Mouse (Mus musculus) layer of hippocampus, adult 2 months (tissue): ENCODE results near the gene Osbpl2. TPM values are rescaled to one million over a fixed set of nuclear protein-coding genes. Genes with fewer than 3 reads are reported as not detected.

Experiments used
- DNase-seq, 2 experiments: peaks; one replicate each; pipeline ENCODE4 v3.0.0; 2022; ENCODE audit warnings: low spot score in 2 of 2
- H3K27ac ChIP-seq: fragments of 200-600 bp; 2 replicates; pipeline ENCODE4 v1.8.1; 2022
- H3K4me3 ChIP-seq: fragments of 200-600 bp; 2 replicates; pipeline ENCODE4 v1.8.1; 2022; ENCODE audit warnings: mild to moderate bottlenecking
- CTCF ChIP-seq: fragments of 200-600 bp; conservative IDR thresholded peaks from 2 replicates; pipeline ENCODE4 v1.8.1; 2022; ENCODE audit warnings: antibody characterized with exemption, mild to moderate bottlenecking, moderate library complexity
- long read RNA-seq, 2 experiments: library from polyadenylated mRNA; stranded (forward); transcript quantifications; one replicate each; pipeline ENCODE4 v2.0.0; 2021; ENCODE audit warnings: borderline mapping rate in 2 of 2
- total RNA-seq, 2 experiments: library from RNA; stranded (reverse); gene quantifications; 2 replicates each; pipeline ENCODE4 v1.2.3; 2021

Osbpl2 gene
- total RNA-seq, result 10 to 100 TPM; 46.0 to 49.2 TPM
- long read RNA-seq, experiment 1, transcript Osbpl2-201 (14 exons, 2,805 nt), result major isoform, 49 of 77 reads
- long read RNA-seq, experiment 1, partial matches to known transcripts, result 16 of 77 reads
- long read RNA-seq, experiment 1, other reads (novel, unspliced or antisense), result 11 of 77 reads
- long read RNA-seq, experiment 2, transcript Osbpl2-201 (14 exons, 2,805 nt), result major isoform, 74 of 110 reads
- long read RNA-seq, experiment 2, partial matches to known transcripts, result 19 of 110 reads
- long read RNA-seq, experiment 2, other reads (novel, unspliced or antisense), result 17 of 110 reads

DNA sequence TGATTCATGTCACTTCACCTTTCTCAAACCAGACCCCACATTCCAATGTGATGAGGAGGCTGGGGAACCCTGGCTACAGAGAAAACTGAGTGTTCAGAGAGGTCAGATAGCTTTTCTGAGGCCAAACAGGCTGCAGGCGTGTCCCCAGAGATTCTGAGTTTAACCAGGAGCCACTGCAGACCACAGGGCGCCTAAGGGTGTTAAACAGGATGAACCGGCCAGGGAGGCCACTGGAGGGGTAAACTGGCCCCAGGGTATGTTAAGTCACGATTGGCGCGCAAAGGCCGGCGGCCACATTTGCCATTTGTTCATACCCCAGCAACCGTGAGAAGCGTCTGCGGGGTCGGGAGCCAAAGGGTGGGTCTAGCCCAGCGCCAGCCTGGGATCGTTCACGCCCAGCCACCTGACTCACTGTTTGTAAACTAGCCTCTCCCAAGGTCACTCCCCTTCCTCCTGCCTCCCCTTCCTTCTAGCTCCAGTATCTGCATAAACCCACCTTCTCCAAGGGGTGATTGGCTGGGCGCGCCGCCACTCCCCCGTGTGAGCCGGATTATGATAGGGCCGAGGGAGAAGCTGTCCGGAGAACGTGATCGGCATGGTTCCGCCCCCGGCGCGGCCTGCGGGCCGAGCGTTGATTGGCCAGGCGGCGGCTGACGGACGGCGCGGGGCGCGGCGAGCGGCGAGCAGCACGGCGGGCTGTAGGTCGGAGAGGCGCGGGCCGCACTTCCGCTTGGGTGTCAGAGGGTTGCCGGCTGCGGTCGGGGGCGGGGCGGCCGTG is at the start of gene Osbpl2:
TSS of gene Osbpl2 (plus strand) at position 646 of the 778 bp plus-strand sequence.
- Histone ChIP-seq H3K4me3 (peak within 1 kb of the TSS; percentile 78), H3K27ac (peak within 1 kb of the TSS; percentile 88)
- peak; percentile 99 to 100 for DNase-seq
- TF ChIP-seq CTCF, result no peak

DNA sequence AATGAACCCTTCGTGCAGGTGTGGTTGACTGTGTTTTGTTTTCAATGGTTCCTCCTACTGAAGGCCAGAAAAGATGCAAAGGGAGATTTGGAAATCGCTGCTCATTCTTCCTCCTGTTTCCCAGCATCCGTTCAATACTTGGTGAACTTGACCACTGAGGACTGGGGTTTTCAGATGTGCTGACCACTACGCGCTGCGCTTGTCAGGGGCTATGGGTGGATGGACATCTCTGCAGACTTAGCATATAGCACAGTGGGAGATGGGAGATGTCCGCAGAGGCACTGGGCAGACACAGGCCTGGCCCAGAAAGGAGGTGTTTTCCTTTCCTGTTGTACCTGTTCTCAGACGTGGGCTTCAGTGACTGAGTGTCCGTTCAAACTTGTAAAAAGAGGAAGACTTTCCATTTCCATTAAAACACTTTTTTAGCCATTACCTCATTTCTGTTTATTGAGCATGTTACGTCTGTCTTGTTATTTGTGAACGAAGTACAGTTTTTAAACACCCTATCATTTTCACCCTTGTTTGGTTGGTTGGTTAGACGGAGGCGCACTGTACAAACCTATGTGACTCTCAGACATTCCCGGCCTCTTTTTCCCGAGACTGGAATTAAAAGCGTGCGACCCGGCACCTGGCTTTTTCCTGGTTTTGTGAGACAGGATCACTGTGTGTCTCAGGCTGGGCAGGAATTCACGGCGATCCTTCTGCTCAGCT is 49.2 kb upstream of the Osbpl2 start:
- peak overlapping the region; percentile 98 for H3K4me3 ChIP-seq
- TF ChIP-seq CTCF, result no peak
- DNase-seq, result no peak
- H3K27ac ChIP-seq, result peak overlapping the region; percentile 93

DNA sequence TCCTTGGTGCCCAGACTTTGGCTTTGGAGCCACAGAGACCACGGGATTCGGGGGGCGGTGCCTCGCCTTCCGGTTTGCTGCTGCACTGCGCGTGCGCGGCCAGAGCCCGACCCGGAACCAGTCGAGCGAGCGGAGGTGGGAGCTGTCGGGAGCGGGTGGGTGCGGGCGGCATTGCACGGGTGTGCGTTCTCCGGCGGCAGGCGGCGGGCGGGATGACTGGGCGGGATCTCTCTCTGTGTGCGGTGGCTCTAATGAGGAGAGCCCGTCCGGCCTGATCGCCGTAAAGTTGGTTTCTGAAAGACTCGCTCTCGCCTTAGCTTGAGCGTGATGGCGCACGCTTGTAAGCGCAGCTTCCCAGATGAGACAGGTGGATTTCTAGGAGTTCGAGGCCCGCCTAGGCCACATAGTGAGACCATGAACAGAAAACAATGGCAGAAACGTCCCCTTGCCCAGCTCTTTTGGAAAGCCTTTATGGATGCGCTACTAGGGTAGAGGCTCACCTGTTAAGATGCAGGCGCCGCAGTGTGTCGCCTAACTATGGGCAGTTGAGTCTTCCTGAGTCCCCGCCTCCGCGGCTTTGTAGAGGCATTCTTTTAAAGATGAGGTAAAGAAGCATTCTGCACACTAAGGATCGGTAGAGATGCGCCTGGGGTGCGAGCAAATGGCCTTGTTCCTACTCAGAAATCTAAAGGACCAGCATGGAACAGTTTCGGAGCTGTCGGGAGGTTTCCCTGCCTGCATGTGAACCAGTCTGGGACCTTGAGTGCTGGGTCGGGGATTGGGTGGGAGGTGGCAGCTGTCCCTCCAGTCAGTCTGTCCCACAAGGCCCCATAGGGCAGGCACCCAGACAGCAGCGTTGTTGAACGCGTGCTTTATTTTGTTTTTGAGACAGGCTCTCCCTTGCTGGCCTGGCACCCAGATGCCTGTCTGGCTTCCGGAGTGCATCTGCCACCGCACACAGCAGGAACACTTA is 48.3 kb upstream of the Osbpl2 start, which contains the start of gene Mtg2:
TSS of gene Mtg2 (plus strand) at position 108 of the 973 bp plus-strand sequence.
- peak; percentile 37 for TF ChIP-seq CTCF

DNA sequence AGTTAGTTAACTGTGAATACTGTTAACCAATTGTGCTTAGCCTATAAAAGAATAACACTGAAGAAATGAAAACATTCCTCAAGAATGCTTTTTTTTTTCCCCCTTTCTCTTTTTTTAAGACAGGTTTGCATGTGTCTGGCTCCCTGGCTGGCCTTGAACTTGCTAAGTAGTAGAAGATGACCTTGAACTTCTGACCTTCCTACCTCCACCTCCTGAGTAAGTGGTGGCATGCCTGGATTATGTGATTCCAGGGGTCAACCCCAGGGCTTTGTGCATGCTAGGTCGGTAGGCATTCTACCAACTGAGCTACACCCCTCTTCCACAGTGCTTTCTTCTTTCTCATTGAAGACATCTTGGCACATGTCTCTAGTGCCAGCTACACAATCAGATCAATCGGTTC is 47.4 kb upstream of the Osbpl2 start:
- H3K27ac ChIP-seq, result peak overlapping the region; percentile 93; the same call in 1 of the 2 replicates
- TF ChIP-seq CTCF, result no peak
- DNase-seq, result no peak
- H3K4me3 ChIP-seq, result peak overlapping the region; percentile 98; the same call in 1 of the 2 replicates

More for the DNA sequence above, 48.3 kb upstream of the Osbpl2 start, which contains the start of gene Mtg2:
- peak within 1 kb of the TSS; percentile 93 for H3K27ac ChIP-seq
- peak; percentile 96 to 97 for DNase-seq
- peak within 1 kb of the TSS; percentile 98 for H3K4me3 ChIP-seq

DNA sequence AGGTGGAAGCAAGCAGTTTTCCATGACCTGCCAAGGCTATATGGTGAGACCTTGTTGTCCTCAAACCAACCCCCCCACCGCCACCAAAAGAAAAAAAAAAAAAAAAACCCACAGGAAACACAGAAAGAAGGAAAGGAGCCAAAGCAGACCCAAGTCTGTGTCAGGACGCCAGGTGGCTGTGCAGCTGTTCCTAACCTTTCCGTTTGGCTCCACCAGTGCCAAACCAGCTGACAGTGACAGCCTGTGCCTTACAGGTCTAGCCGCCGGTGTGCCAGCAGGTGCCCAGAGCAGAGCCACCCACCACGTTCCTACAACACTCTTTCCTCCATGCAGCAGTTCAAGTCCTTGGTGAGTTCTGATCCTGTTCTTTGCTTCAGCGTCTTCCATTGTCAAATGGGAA is 46.2 kb upstream of the Osbpl2 start:
- Histone ChIP-seq H3K27ac (no peak overlapping the region), H3K4me3 (no peak overlapping the region)
- TF ChIP-seq CTCF, result no peak
- DNase-seq, result no peak

DNA sequence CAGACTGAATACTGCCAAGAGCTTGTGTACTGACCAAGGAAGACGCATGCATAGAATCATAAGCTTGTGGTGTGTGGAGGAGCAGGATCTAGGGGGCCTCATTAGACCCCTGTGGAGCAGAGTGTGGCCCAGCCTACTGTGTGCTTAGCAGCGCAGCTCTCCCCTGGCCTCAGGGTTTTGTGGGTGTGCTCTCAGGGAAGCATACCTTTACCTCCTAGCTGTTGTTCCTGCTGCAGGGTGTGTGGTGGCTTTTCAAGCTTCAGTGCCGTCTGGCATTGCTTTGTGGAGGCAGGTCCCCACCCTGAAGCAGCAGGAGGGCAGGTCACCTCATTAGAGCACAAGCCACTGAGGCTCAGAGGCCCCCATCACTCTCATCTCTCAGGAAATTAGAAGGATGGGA is 41.5 kb upstream of the Osbpl2 start:
- DNase-seq, result no peak
- TF ChIP-seq CTCF, result no peak
- H3K4me3 ChIP-seq, result no peak overlapping the region
- no peak overlapping the region for H3K27ac ChIP-seq

DNA sequence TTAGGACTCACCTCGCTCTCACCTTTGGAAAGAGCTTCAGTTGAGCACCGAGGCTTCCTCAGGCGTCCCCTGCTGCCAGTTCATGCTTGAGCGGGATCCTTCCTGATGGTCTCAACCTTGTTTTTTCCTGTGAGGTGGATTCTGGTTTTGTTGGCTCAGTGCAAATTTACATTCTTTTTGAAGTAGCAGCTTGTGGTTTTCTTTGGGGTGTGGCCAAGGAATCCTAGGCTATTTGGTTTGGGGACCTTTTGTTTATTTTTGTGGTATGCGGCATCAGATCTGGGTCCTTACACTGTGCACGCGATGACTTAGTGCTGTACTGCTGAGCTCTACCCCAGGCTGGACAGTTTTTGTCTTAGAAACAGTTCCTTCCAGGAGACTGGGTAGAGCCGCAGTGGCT is 38.4 kb upstream of the Osbpl2 start:
- no peak for TF ChIP-seq CTCF
- Histone ChIP-seq H3K27ac (no peak overlapping the region), H3K4me3 (no peak overlapping the region)
- no peak for DNase-seq

DNA sequence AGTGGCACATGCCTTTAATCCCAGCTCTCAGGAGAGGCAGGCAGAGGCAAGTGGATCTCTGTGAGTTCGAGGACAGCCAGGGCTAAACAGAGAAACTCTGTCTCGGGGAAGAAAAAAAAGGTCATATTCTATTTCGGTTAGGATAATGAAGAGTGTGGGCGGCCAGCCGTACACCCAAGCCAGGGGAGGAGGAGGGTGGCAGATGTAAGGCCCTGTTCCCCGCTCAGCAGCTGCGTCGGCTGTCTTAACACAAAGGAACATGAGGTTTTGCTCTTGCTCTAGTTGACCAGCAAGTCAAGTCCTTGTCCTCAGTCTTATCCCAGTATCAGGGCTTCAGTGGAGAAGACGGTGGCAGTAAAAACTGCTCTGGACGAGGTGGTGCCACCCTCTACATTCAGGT is 36.0 kb upstream of the Osbpl2 start:
- no peak overlapping the region for H3K4me3 ChIP-seq
- TF ChIP-seq CTCF, result no peak
- peak overlapping the region; percentile 90 for H3K27ac ChIP-seq
- no peak for DNase-seq

DNA sequence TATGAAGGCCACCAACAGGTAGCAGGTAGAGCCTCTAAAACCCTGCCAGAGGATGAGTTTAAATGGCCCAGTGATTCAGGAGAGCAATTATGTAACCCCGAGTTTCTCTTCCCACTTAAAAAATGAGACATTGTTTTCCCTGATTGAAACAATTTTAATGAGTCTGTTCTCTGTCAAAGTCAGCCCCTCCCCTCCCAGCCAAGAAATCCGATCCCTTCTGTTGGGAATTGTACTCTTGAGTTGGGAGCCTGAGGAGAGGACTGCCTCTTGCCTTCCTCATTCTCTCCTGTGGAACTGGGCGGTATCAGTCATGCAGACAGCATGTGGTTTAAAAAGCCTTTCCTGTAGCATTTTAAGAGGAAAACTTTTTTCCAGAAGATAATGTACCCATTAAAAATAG is 34.5 kb upstream of the Osbpl2 start:
- peak in 1 of 2 experiments; percentile 65 for DNase-seq
- H3K4me3 ChIP-seq, result no peak overlapping the region
- TF ChIP-seq CTCF, result no peak
- H3K27ac ChIP-seq, result peak overlapping the region; percentile 90

DNA sequence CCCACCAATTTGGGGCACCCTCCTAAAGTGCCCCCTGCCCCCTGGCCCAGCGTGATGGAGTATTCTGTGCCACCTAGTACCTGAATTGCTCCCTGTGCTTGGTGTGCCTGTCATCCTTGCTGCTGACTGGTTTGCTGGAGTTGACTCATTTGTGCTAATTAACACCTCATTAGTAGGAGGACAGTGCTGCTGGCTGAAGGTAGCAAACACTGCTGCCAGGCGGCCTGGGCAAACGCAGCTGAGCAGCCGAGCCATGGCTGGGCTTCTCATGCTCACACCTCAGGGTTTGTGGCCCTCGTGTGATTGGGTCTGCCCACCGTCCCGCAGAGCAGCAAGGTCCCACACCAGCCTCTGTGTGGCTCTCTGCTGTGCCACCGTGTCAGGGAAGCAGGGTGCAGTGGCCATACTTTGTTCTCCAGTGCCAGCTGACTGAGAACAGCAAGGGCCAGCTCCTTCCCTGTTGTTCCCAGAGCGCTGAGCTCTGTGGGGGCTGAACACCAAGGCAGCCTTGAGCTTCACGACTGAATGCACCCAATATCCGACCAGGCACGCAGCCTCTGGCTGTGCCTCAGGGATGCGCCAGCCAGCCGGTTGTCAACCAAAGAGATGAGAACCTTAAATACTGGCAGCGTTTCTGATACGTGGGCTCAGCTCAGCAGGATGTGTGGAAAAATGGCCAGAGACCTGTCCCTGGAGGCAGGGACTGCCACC is 33.0 kb upstream of the Osbpl2 start:
- no peak for TF ChIP-seq CTCF
- H3K27ac ChIP-seq, result peak overlapping the region; percentile 90
- DNase-seq, result no peak

DNA sequence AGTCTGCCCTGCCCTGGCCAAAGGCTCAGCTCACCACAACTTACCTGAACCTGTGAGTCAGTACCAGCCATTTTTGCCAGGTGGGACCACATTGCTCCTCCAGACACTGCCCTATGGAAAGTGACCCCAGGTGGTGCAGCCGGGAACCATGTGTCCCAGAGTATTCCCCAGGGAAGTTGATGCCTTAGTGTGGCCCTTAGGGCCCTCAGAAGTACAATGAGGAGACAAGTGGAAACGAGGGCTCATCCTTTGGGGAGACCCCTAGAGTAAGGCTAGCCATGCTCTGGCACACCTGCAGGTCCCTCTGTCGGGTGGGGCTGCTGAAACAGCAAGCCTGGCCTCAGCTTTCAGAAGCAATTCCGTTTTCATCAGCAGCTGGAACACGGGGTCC is 32.5 kb upstream of the Osbpl2 start:
- TF ChIP-seq CTCF, result no peak
- no peak overlapping the region for H3K4me3 ChIP-seq
- peak overlapping the region; percentile 90 for H3K27ac ChIP-seq
- DNase-seq, result no peak

More for the DNA sequence above, 33.0 kb upstream of the Osbpl2 start:
- no peak overlapping the region for H3K4me3 ChIP-seq
